Mouse (Mus musculus) retina, postnatal 1 day (tissue): Measurements from ENCODE around the gene Mctp2.

Source experiments
- DNase-seq: peaks from one replicate; pipeline ENCODE4 v3.0.0-alpha.2; 2012

Gene Mctp2

DNA sequence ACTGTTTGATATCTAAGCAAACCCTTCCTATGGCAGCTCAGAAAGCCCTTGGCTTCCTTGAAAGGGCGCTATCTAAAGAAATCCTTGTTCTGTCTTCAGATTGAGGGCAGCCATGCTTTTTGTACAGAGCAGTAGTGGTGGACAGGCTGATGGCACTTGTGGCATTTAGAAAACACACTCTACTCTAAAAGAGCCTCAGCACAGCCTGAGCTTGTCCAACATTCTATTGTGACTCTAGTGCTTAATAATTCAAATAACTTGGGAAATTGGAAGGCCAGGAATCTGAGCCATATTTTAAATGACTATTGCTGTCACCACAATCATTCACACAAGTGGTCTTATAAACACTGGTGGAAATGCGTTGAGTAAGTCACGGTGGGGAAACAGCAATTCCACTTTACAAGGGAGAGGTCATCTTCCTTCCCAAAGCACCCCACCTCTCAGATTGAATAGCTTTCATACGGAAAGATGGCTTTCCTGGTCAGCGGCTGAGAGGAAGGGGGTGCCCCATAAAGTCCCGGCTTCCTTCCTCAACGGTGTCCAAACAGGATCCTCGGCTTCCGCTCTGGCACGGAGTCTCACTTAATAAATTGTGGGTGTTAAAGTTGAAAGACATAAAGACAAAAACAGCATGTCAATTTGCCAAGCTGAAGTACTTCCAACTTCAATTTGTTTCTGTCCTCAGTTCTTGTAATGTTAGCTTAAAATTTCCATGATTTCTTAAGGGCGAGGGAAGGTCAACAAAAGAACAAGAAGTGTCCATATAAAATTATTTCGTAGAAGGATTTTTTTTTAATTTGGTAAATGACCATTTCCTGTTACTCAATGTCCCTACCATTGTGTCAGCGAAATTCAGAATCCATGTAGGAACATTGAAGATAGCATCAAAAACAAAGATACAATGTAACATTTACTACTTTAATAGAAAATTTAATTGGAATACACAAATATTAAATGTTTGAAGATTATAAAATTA, 140.4 kb downstream of the Mctp2 start:
- DNase-seq: no peak

DNA sequence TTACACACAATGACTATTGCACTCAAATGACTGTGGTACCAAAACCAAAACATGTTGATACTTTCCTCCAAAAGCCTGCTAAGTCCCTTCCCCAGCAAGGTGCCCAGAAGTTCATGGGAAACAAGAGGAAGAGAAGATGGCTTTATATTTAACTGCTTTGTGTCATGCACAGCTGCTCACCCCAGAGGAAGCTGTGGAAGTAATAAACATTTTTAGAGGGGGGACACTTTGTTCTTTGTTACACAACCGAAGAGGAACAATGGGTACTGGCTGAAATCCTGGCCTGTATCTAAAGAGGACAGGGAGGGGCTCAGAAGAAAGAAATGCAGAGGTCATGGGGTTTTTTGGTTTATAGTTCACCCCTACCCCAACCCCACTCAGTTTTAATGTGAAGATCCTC, 144.2 kb downstream of the Mctp2 start:
- no peak for DNase-seq

DNA sequence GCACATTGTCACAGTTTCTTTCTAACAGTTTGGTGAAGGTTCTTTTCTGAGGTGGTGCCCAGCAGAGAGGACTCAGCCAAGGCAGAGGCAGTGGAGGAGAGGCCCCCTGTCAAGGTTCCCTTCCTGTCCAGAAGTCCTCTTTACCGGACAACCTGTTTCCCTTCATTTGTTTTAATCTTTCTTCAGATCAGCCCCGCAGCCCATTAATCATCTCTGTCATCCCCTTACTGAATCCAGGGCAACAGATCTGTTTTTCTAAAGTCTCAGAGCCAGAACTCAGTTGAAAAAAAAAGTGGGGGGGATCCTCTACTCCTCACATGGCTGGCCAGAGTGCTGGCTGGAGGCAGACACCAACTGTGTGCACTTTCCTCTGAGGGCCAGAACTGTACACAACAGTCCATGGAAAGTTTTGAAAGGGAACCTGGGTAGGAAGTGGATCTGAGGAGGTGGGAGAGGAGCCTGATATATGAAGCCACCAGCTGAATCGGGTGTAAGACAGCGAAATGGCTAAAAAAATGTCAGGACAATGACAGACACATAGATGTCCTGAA, 146.8 kb downstream of the Mctp2 start:
- DNase-seq: no peak

DNA sequence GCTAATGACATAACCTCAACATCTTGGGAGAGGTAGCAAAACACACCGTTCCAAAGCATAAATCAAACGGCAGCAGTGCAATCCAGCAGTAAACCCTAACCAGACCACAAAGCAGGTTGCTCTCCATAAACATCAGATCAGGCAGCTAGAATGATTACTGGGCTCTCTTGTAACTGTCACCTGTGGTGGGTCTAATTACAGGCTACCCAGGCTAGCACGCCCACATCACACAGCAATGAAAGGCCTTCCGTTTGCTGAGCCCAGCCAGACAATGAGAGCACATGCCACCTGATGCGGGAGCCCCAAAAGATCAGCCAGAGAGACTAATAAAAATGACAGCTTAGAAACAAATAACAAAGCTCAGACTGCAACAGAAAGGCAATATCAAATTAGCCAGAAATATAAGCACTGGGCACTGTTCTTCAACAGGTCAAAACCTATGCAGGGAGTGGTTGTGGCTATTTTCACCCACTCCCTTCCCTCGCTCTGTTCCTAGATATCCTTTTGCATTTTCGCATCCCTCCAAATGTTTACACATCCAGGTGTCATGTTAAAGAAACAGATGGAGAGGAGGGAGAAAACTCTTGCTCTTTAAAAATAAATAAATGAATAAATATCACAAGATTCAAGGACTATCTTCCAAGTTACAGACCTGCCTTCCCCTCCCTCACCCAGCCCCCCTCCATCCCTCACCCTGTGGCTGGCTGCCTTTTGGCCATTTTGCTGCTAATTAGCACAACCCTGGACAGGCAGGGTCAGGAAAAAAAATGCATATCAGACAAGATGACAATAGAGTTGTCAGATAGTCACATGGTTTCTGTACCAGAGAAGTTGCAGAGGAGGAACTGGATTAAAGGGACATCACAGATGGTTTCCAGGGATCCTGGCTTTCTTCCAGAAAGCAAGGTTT, 155.4 kb downstream of the Mctp2 start:
- peak; percentile 15 for DNase-seq

DNA sequence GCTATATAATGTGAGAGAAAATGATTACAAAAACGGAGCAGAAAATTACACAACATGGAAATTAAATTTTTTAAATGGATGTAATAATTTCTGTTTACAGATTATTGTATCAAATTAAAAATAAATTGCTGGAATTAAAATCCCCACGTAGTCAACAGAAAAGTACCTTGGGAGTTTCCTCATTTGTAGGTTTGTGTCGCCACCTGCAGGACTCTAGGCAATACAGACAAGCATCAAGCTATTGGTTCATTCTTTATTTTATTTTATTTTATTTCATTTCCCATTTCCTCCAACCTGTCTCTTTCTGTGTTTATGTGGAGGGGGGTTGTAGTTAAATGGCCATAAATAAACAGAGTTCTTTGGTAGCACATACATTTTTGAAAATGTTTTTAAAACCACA, 157.3 kb downstream of the Mctp2 start:
- peak; percentile 60 for DNase-seq

DNA sequence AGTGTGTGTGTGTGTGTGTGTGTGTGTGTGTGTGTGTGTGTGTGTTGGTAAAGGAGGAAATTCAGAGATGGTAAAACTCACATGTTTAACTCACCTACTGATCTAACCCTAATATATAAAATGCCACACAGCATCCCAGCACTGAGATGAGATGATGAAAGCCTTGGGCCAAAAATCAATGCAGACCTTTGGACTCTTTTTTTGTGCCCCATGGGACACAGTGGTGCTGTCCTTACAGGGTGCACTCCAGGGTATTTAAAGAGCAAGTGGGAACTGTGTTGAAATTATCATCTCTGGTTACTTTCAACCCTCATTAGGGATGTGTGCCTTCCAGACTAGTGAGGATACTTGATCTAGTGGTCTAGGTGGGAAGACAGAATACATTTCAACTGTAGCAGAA, 159.6 kb downstream of the Mctp2 start:
- DNase-seq: no peak

DNA sequence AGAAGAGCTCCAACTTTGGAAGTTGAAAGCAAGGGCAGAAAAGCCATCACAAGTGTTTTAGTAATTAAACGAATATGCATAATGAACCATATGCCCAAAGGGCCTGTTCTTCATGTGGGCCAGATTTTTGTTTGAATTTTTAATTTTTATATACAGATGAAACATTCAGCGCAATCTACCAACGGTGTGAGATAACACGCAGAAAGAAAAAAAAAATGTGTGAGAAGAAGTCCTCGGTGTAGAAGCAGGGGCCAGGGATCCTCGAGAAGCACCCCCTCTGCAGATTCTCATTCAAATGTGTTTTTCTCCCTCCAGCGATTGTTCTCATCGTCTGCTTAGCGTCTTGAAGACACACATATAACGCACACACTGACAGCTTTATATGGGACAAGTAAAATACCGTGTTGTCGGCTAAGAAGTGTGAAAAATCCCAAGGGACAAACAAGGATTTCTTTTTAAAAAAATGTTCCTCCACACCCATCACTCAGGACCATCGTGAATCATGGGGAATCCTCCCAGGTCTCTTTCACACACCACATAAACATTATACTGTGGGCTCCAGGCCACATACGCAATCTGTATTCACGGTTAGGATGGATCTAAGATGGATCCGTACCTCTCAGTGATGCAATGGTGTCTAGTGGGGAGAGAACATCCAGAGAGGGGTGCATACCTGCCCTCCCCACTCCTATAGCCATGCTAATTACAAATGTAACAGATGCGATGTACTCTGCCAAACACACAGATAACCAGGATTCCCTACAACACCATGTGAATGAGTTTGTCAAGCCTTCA, 160.5 kb downstream of the Mctp2 start:
- no peak for DNase-seq

DNA sequence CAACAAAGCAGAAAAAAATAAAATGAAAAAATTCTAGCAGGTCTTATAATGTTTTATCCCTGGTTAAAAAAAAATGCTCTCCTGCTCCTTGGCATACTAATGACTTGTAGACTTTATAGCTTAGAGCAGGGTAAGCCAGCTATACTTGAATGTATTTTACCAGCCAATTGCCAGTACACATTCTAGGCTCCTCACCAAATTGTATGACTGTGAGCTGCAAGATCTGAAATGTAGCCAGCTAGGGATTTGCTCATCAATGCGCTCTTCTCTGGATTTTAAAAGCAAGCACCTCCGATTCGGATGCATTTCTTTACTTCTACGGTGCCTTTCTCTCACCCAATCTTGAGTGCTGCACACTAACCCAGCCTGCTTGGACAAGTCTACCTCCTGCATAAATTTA, 167.7 kb downstream of the Mctp2 start:
- no peak for DNase-seq

DNA sequence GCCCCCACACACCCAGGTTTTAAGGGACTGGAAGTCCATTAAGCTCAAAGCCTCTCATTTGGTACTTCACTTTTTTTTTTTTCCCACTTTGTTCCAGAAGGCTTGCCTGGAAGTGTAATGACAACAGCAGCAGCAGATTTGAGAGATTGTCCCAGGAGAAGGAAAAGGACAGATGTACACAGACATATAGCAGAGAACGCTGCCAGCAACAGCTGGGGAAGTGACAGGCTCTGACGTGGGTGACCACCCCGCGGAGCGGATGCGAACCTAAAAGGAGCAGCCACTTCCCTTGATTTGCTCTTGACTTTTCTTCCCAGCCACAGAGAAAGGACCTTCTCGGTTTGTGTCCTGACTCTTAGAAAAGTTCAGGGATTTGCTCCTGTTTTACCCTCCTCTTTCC, 185.4 kb downstream of the Mctp2 start:
- DNase-seq: no peak

DNA sequence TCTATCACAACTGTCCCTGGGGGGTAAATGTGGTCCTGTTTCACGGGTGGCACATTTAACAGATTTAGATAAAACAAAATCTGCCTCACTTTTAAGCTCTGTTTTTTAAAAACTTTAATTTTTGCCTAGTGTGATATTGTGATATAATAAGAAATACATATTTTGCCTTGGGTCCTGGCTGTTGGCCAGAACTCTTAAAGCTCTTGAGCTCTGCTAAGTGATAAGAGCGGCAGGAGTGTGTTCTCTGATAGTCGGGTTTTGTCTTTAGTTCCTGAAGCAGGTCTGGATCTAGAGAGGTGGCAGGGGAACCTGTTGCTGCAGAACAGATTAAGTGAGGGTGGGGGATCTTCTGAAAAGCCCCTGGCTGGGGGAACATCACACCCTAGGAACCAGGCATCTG, 186.7 kb downstream of the Mctp2 start:
- DNase-seq: no peak

DNA sequence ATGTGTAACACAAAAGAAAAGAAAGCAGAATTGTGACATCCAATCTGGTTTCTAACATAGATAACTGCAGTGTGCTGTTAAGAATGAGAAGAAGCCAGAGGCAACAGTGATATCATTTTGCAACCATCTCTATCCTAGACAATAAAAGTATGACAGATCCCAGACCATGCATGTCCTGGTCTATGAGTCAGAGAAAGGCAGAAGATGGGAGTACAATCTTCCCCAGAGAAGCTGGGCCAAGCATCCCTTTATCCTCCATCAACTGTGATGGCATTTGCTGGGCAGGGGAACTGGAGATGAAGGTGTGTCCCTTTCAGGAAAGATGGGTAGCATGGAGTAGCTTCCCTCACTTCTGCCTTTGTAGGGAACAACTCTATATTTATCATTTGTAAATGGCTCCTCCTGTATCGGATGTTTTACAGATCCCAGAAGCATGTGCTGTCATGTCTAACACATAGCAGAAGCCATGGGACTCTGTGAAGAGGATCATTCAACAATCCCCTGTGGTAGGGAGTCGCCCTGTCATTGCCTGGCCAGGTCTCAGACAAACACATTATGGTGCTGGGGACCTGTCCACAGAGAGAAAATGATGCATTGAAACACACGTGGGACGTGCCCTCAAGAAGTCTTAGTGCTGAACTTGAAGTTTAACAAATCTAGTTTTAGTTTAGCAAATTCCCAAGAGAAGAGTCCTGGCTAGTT, 188.9 kb downstream of the Mctp2 start:
- no peak for DNase-seq

DNA sequence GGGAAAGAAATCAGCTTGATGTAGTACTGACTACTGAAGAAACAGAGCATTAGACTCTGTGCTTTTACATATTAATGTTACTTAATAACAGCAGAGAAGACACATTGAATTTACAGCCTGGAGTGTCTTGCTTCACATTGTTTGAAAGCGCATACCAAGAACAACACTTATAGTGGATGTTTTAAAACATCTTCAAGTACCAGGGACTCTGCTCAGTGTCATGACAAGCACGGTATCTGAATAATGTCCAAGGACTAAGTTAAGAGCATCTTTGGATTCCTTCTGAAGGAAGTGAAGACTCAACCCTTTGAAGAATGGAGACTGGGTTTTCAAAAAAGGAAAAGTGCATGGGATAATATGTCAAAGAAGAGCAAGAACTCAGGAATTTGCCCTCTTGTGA, 191.3 kb downstream of the Mctp2 start:
- no peak for DNase-seq

DNA sequence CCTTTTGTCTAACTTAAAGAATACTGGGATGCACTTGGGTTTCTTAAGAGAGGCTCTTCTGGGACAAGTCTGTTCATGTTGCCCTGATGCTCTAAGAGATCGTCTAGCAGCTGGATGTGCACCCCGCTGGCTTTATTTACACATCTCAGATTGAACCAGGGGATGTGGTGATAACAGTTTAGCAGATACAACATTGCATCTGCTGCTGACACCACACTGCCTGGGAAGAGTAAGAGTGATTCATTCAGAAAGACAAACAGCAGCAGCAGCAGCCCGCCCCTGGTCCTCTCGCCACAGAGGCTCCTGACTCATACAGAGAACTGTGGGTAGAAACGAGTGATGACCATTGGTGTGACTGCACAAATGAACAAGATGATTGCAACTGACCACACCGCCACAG, 195.8 kb downstream of the Mctp2 start:
- no peak for DNase-seq

DNA sequence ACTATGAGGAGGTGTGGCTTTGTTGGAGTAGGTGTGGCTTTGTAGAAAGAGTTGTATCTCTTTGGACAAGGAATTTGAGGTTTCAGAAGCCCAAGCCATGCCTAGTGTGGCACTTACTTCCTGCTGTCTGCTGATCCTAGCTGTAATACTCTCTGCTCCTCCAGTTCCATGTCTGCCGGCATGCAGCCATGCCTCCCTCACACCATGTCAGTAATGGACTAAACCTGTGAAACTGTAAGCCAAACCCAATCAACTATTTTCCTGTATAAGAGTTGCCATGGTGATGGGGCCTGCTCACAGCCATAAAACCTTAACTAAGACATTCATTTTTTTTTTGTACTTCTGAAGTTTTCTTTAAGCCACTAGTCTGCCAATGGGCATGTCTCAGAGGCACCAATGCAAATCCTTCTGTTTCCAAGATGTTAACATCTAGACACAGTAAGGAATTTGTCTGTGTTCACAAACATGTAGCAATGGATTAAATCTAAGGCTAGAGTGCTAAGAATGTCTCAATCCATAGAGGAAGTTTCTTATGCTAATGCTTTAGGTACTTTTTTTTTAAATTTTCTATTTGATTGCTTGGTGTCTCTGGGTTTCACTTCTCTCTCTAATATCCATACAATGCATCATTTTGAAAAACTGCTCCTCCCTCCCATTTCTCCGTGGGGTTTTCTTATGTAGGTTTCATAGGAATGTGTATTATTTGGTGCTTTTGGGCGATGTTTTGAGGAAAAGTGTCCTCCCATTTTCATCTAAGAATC, 197.6 kb downstream of the Mctp2 start:
- no peak for DNase-seq

DNA sequence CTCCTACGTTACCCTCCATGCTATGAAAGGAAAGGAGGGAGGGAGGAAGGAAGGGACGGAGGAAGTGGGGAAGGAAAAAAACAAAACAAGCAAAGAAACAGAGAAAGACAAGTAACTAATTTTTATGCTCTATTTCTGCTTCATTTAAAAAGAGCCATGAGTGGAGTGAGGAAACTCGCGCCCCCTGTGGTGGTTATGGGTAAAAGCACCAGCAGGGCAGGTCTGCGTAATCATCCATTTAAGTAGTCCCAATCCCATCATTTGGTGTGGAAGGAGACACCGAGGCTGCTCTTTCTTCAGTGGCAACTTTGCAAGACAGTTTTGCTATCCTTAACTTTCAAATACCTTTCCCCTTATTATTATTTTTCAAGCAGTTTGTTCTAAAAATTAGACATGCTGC, 202.2 kb downstream of the Mctp2 start:
- DNase-seq: no peak

DNA sequence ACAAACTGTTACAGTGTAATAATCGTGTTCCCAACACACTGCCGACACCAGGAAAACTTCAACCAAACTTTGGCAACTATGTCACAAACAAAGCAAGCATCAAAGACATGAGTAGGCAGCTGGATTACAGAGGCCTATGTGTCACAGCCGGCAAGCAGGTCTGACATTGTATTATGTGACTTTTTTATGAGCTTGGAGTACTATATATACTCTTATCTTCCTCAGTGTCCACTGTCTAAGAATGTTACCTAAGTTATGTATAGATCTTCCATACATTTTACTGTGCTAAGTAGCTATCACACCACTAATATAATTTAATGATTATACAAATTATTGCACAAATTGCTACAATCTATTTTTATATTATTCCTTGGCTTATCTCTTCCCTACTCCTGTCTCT, 202.8 kb downstream of the Mctp2 start:
- no peak for DNase-seq

DNA sequence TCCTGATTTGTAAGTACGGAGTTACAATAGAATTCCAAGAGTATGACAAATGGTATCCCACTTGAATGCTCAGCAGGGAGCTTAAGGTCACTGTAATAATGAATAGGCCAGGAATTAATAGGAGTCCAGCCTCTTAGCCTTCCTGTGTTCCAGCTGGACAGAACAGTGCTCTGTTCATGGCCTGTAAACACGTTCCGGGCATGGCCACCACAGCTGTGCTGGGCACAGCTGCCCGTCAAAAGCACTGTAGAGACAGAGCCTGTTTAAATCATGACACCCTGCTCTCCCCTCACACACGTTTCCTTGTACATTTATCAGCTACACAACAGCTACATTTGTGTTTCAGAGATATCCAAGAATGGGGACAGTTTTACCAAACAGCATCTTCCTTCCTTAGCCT, 205.7 kb downstream of the Mctp2 start:
- DNase-seq: peak; percentile 19

DNA sequence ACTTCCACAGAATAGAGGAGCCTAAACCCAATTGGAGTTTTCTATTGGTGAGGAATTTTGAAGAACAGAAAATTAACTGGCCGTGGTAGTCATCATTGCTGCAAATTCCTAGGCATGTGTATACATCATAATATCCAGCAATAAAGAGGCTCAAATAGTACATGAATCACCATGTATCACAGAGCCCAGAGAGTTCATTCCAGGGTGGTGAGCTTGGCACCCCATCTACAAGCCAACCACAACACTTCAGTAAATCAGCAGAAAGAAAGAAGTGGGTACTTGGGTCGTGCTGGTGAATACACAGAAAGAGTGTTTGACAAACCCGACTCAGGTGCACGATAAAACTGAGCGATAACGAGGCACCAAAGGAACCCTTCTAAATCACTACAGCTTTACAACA, 207.8 kb downstream of the Mctp2 start:
- no peak for DNase-seq

DNA sequence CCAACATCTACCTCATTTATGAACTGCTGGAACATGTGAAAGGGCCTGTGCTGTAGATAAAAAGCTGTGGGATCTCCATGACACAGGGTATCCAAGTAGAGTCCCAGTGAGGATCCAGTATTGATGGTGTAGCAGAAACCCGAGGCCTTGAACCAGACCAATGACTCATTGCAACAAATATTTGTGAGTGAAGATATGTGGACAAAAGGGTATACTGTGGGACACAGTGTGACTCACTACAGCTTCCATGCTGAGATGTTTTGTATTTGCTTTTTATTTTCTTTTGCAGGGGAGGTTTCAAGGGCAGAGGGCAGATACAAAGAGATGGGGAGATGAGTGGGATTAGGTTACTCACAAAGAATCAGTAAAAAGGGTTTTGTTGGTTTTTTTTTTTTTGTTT, 209.4 kb downstream of the Mctp2 start:
- no peak for DNase-seq

DNA sequence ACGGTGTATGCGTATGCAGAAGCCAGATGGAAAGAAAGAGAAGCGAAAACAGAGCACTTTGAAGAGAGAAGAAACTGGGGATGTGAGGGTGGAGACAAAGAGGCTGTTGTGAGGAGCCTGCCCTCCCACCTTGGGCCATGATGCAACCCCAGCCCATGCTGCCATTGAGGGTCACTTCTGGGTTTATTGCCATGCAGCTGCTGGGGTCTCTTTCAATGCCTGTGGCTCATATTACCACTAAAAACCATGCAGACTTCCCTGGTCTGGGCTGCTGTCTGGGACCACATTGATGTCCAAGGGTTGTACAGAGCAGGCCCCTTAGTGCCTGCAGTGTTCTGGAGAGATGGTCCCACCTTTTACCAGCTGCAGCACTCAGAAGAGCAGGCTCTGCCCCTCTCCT, 210.0 kb downstream of the Mctp2 start:
- DNase-seq: no peak

DNA sequence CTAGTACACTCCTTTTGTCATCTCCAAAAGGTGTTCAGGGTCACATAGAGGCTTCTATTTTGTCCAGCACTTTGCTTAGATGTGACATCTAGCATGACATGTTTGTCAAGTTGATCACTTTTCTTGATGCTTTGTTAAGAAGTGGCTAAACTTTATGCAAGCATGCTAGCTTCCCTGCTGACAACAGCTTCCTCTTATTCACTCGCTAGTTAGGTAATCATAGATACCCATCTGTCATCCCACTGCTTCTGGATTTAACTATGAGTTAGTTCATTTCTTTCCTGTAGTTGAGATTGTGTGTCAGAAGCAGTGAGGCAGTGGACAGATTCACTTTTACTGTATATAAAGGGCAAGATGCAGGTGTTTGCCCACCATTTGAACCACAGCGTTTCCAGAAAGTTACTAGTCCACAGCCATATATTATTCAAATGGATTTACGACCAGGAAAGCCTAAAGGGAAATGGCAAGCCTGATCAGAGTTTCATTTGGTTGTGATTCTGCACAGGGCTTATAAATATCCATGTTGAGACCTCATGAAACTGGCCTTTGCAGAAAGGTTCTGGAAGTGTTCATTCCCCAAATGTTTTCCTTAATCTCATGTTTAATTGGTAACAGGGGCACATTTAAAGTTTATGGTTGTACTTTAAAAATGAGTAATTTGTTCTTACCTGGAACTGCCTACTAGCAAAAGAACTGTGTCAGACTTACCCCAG, 216.8 kb downstream of the Mctp2 start:
- DNase-seq: no peak
